Mouse (Mus musculus) hindbrain, embryonic 15.5 days (tissue): ENCODE data around the gene Klhdc2. TPM values are rescaled to one million over a fixed set of nuclear protein-coding genes. Genes with fewer than 3 reads are reported as not detected.
A peak's percentile ranks its signal among the peaks of the same experiment; 100 is the strongest.

ENCODE experiments used
- ATAC-seq: fragments of 200-750 bp; cut with Nextera tagmentation; 2 replicates; pipeline ENCODE4 v1.8.0; 2017; ENCODE audit warnings: low read depth, moderate number of reproducible peaks, moderate TSS enrichment; ENCODE audit not compliant: low FRiP score
- H3K27ac ChIP-seq: fragments of 300-500 bp; sonication (generic); replicated peaks from 2 replicates; pipeline ENCODE4 v1.5.1; 2015; ENCODE audit warnings: mild to moderate bottlenecking, inconsistent platforms
- H3K27me3 ChIP-seq: fragments of 300-500 bp; sonication (generic); 2 replicates; pipeline ENCODE4 v1.6.1; 2015; ENCODE audit warnings: control low read depth, inconsistent platforms
- H3K36me3 ChIP-seq: fragments of 300-500 bp; sonication (generic); 2 replicates; pipeline ENCODE4 v1.6.1; 2015; ENCODE audit warnings: control low read depth, inconsistent platforms
- H3K4me1 ChIP-seq: fragments of 300-500 bp; sonication (generic); replicated peaks from 2 replicates; pipeline ENCODE4 v1.6.1; 2015; ENCODE audit warnings: control low read depth, inconsistent platforms
- H3K4me2 ChIP-seq: fragments of 300-500 bp; sonication (generic); 2 replicates; pipeline ENCODE4 v1.6.1; 2015; ENCODE audit warnings: moderate library complexity, mild to moderate bottlenecking, inconsistent platforms
- H3K4me3 ChIP-seq: fragments of 300-500 bp; sonication (generic); 2 replicates; pipeline ENCODE4 v1.5.1; 2015; ENCODE audit warnings: mild to moderate bottlenecking, inconsistent platforms
- H3K9ac ChIP-seq: fragments of 300-500 bp; sonication (generic); 2 replicates; pipeline ENCODE4 v1.6.1; 2015; ENCODE audit warnings: inconsistent platforms
- H3K9me3 ChIP-seq: fragments of 300-500 bp; sonication (generic); 2 replicates; pipeline ENCODE4 v1.6.1; 2016; ENCODE audit warnings: control low read depth, inconsistent platforms
- WGBS: fragments of 180-500 bp; shearing (Covaris S2); methylation state at CpG from one replicate; pipeline ENCODE4 v1.1.7; 2015; 5-methylcytosine and 5-hydroxymethylcytosine counted together
- polyA plus RNA-seq: library from polyadenylated mRNA; unstranded; fragments of >200 nt; fragmentation: Nextera tagmentation; extraction: Ambion mirVana; gene quantifications from 2 replicates; pipeline ENCODE4 v1.2.1, GENCODE M21; 2015

Klhdc2 gene
- 273 and 278 TPM in 2 replicates for polyA plus RNA-seq

DNA sequence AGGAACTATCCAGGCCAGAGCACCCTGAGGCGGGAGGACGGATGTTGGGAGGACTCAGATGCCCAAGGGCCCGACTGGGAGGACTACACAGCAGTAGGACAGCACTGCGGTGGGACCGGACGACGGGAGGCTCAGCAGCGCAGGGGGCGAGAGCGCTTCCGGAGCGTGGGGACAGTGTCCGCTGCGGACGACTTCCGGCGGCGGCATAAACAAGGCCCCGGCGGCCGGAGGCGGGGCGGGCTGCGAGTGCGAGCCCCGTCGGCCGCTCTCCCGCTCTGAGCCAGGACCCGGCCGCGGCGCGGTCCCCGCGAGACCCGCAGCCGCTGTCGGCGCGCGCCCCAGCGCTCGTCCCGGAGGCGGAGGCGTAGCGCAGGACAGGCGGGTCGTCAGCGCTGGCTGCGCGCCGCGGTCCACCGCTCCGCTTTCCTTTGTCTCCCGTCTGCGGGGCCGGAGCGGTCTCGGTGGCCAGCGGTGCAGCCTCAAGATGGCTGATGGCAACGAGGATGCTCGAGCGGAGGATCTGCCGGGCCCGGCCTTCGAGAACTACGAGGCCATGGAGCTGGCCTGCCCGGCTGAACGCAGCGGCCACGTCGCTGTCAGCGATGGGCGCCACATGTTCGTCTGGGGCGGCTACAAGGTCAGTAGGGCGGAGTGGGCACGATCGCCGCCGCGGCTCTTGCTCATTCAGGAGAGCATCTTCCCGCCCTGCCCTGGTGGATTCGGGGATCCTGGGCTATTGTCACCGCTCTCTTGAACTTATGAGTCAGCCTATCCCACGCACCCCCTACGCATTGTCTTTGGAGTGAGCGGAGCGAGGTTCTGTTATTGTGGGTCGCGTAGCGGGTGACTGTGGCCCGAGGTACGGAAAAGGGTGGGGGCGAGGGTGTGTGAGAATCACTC lies at the start of gene Klhdc2:
Gene Klhdc2, plus strand, starts transcription at position 171 of the 900 bp plus-strand sequence.
- Histone ChIP-seq H3K4me3 (peak within 1 kb of the TSS; percentile 95), H3K27ac (peak within 1 kb of the TSS; percentile 97), H3K36me3 (peaks cover 12% of the 10 kb centered on the region), H3K4me1 (peaks cover 28% of the 10 kb centered on the region), H3K4me2 (peak within 1 kb of the TSS; percentile 75), H3K27me3 (no peaks in the 10 kb centered on the region), H3K9ac (peak within 1 kb of the TSS; percentile 99), H3K9me3 (no peaks in the 10 kb centered on the region)
- WGBS, result under 1% methylated on average over 97 of the region's 98 CpGs
- peak; percentile 96 for ATAC-seq

DNA sequence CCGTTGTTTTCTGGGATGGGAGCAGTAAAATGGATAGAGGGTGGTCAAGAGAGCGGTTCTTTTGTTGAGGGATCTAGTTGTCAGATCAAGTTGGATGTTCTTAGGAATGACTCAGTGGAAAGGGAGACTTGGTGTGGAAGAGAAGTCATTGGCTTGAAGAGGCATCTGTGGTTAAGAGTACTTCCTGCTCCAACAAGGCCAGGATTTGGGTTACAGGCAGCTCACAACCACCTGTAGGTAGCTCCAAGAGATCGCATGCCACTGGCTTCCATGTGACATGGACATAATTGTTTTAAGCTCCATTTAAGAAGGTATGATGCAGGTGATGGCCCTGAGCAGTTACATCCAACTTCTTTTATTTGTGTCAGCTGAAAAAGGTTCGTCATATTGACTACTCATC lies 46.7 kb upstream of the Klhdc2 start:
- Histone ChIP-seq H3K4me3 (no peak overlapping the region), H3K27me3 (no peaks in the 10 kb centered on the region), H3K36me3 (no peaks in the 10 kb centered on the region), H3K9ac (no peak overlapping the region), H3K4me2 (no peak overlapping the region), H3K27ac (no peak overlapping the region), H3K4me1 (no peaks in the 10 kb centered on the region), H3K9me3 (no peaks in the 10 kb centered on the region)
- WGBS, result 93% methylated on average over 4 of the region's 4 CpGs
- no peak for ATAC-seq

DNA sequence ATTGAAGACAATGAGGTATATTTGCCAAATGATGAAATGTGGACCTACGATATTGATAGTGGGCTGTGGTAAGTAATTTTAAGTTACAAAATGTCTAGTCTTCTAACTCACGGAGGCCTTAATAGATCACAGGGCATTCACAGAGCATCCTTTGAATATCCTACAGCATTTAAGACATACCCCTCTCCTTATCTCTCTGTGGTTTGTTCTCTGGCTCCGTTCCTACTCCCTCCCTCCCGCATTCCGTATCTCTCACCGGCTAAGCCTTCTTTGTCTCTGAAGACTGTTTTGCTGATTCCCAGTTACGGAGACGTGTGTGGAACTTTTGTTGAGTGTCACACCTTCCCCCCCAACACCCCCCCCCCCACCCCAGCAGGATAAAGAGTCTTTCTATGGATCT lies 45.7 kb upstream of the Klhdc2 start:
- 82% methylated on average over 8 of the region's 8 CpGs for WGBS
- no peak overlapping the region for H3K9ac ChIP-seq
- no peak overlapping the region for H3K27ac ChIP-seq
- no peaks in the 10 kb centered on the region for H3K27me3 ChIP-seq
- H3K4me3 ChIP-seq, result no peak overlapping the region
- no peaks in the 10 kb centered on the region for H3K4me1 ChIP-seq
- no peak overlapping the region for H3K4me2 ChIP-seq
- H3K36me3 ChIP-seq, result no peaks in the 10 kb centered on the region
- no peak for ATAC-seq
- H3K9me3 ChIP-seq, result no peaks in the 10 kb centered on the region

DNA sequence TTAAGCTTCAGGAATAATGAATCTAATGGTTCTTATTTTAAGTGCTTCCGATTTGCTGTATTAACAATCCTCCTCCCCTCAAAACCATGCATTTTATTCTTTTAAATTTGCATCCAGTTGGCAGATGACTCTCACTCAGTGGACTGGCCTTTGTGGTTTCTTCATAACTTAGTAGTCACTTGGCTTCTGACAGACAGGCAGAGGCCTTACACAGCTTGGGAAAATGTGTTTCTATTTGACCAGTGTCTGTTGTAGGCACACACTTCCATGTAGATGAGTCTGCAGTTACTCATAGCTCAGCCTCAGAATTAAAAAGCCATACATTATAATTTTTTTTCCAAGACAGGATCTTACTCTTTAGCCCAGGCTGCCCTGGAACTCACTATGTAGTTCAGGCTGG lies 42.7 kb upstream of the Klhdc2 start:
- H3K4me1 ChIP-seq, result no peaks in the 10 kb centered on the region
- H3K9me3 ChIP-seq, result no peaks in the 10 kb centered on the region
- H3K4me2 ChIP-seq, result no peak overlapping the region
- no peak overlapping the region for H3K4me3 ChIP-seq
- 100% methylated on average over 1 of the region's 1 CpGs for WGBS
- no peak for ATAC-seq
- no peak overlapping the region for H3K9ac ChIP-seq
- H3K27me3 ChIP-seq, result no peaks in the 10 kb centered on the region
- no peak overlapping the region for H3K27ac ChIP-seq
- H3K36me3 ChIP-seq, result no peaks in the 10 kb centered on the region

DNA sequence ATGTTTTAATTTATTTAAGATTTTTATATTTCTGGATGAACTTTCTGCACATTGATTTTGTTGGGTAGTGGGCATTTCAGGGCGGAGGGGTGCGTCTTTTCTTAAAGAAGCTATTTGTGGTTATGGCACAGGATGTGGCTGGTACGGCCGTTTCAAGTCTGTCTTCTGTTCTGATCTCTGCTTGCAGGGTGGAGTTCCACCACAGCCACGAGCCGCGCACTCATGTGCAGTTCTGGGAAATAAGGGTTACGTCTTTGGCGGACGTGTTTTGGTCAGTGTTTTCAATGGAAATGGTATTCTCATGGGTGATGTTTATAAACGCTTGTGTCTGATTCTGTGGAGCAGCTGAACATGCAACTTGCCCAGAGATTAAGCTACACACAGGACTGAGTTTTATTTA lies 38.6 kb upstream of the Klhdc2 start:
- no peak for ATAC-seq
- H3K36me3 ChIP-seq, result no peaks in the 10 kb centered on the region
- no peaks in the 10 kb centered on the region for H3K4me1 ChIP-seq
- no peaks in the 10 kb centered on the region for H3K27me3 ChIP-seq
- H3K9me3 ChIP-seq, result no peaks in the 10 kb centered on the region
- no peak overlapping the region for H3K4me3 ChIP-seq
- WGBS, result 89% methylated on average over 11 of the region's 11 CpGs
- no peak overlapping the region for H3K9ac ChIP-seq
- H3K4me2 ChIP-seq, result no peak overlapping the region
- no peak overlapping the region for H3K27ac ChIP-seq

DNA sequence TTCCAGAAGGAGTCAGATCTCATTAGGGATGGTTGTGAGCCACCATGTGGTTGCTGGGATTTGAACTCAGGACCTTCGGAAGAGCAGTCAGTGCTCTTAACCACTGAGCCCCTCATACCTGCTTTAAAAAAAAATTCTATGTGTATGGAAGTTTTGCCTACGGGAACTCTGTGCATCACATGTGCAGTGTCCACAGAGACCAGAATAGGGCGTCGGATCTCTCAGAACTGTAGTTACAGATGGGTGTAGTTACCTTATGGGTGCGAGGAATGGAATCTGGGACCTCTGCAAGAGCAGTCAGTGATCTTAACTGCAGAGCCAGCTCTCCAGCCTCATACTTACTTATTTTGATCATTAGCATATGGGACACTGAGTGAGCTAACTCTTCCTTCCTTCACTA lies 34.2 kb upstream of the Klhdc2 start:
- Histone ChIP-seq H3K27ac (no peak overlapping the region), H3K4me2 (no peak overlapping the region), H3K4me1 (no peaks in the 10 kb centered on the region), H3K27me3 (no peaks in the 10 kb centered on the region), H3K4me3 (no peak overlapping the region), H3K9ac (no peak overlapping the region), H3K36me3 (no peaks in the 10 kb centered on the region), H3K9me3 (no peaks in the 10 kb centered on the region)
- no peak for ATAC-seq
- WGBS, result 93% methylated on average over 5 of the region's 5 CpGs

DNA sequence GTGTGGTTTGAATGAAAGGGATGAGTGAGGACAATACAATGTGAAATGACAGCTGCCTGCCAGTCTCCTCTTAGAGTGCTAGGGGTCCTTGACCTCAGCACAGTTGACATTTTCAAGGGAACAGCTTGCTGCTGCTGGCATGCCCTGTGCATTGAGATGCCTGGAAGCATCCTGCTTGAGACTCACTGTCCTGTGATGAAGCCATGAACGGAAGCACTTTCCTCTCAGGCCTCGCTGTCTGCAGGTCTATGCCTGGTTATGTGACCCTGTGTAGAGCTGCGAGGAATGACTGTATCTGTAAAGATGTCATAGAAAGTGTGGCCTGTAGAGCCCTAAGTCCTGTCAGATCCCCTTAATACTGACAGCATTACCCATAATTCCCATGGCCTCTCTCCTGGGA lies 31.4 kb upstream of the Klhdc2 start:
- no peak overlapping the region for H3K9ac ChIP-seq
- no peaks in the 10 kb centered on the region for H3K9me3 ChIP-seq
- no peaks in the 10 kb centered on the region for H3K4me1 ChIP-seq
- no peaks in the 10 kb centered on the region for H3K27me3 ChIP-seq
- H3K4me2 ChIP-seq, result no peak overlapping the region
- WGBS, result 97% methylated on average over 3 of the region's 3 CpGs
- H3K27ac ChIP-seq, result no peak overlapping the region
- no peak for ATAC-seq
- no peak overlapping the region for H3K4me3 ChIP-seq
- no peaks in the 10 kb centered on the region for H3K36me3 ChIP-seq

DNA sequence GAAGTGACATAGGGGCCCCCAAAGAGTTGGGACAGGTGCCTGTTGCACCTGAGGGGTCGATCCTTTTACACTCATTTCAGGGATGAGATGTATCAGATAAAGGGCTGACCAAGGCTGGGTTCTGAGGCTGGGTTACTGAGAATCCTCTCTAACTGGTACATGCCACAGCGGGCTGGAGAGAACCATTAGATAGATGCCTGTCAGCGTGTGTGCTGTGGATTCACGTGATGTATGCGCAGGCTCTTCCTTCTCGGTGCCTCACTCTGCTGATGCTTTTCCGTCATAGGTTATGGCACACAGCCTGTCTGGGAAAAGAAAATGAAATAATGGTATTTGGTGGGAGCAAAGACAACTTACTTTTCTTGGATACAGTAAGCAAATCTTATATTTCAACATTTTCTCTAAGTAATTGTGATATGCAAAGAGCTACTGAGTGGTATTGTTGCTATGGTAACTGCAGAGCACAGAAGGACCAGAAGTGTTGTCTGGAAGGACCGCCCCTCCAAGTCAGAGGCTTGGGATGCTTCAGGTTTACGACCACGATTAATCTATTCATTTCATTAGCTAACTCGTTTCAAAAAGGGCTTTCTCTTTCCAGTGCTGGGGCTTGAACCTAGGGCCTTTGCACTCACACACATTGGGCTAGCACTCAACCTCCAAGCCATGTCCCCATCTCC lies 28.4 kb upstream of the Klhdc2 start:
- no peak for ATAC-seq
- Histone ChIP-seq H3K9me3 (no peaks in the 10 kb centered on the region), H3K4me1 (no peaks in the 10 kb centered on the region), H3K4me2 (no peak overlapping the region), H3K9ac (no peak overlapping the region), H3K27ac (no peak overlapping the region), H3K27me3 (no peaks in the 10 kb centered on the region), H3K4me3 (no peak overlapping the region), H3K36me3 (no peaks in the 10 kb centered on the region)
- 73% methylated on average over 11 of the region's 11 CpGs for WGBS

DNA sequence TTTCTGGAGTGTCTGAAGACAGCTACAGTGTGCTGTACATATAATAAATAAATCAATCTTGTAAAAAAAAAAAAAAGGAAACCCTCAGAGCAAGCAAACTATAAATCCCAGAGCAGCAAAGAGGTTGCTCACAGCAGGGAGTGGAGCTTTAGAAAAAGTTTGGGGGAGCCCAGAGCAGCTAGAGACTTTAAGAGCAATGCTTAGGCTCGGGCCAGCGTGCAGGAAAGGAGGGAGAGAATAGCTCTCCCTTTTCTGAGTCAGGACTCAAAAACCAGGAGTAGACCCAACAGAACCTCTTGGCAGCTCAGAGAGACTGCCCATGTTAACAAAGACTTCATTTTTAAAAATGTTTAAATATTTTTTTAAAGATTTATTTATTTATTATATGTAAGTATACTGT lies 27.5 kb upstream of the Klhdc2 start:
- no peak overlapping the region for H3K9ac ChIP-seq
- H3K4me1 ChIP-seq, result no peaks in the 10 kb centered on the region
- no peaks in the 10 kb centered on the region for H3K36me3 ChIP-seq
- no peak overlapping the region for H3K27ac ChIP-seq
- no peak for ATAC-seq
- 71% methylated on average over 2 of the region's 2 CpGs for WGBS
- H3K9me3 ChIP-seq, result no peaks in the 10 kb centered on the region
- H3K4me2 ChIP-seq, result no peak overlapping the region
- H3K4me3 ChIP-seq, result no peak overlapping the region
- no peaks in the 10 kb centered on the region for H3K27me3 ChIP-seq

DNA sequence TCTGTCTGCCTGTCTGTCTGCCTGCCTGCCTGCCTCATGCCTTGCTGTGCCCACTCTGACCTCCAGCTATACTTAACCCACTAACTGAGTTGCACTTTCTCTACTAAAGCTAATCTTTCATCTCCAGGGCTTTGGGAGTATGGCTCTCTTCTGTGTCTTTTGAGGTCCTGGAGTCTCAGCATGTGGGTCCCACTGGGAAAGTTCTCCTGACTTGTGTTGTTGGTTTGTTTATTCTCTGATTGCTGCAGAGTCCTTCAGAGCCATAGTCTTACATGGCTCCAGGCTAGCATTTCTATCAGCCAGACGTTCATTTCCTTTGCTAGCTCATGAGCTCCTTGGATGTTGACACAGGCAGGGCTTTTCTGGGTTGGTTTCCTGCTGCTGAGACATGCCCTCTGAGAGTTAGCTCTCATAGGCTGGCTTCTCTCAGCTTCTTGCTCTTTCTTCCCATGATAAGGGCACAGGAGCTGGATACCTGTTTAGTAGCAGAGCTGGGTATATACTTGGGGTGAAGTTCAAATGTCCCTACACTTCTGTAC lies 16.5 kb upstream of the Klhdc2 start:
- H3K4me1 ChIP-seq, result no peaks in the 10 kb centered on the region
- no peak overlapping the region for H3K27ac ChIP-seq
- no peak overlapping the region for H3K9ac ChIP-seq
- WGBS, result 48% methylated on average over 1 of the region's 1 CpGs
- no peak for ATAC-seq
- H3K4me2 ChIP-seq, result no peak overlapping the region
- no peaks in the 10 kb centered on the region for H3K36me3 ChIP-seq
- no peak overlapping the region for H3K4me3 ChIP-seq
- H3K9me3 ChIP-seq, result no peaks in the 10 kb centered on the region
- H3K27me3 ChIP-seq, result no peaks in the 10 kb centered on the region

DNA sequence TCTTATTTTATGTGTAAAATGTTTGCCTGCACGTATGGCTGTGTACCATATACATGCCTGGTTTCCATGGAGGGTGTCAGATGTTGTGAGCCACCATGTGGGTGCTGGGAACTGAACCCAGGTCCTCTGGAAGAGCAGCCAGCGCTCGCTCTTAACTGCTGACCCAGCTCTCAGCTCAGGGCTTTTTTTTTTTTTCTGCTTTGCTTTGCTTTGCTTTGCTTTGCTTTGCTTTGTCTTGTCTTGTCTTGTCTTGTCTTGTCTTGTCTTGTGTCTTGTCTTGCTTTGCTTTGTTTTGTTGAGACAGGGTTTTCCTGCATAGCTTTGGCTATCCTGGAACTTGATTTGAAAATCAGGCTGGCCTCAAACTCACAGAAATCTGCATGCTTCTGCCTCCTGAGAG lies 15.6 kb upstream of the Klhdc2 start:
- Histone ChIP-seq H3K4me1 (no peaks in the 10 kb centered on the region), H3K27me3 (no peaks in the 10 kb centered on the region), H3K36me3 (no peaks in the 10 kb centered on the region), H3K9ac (no peak overlapping the region), H3K9me3 (no peaks in the 10 kb centered on the region), H3K27ac (no peak overlapping the region), H3K4me2 (no peak overlapping the region), H3K4me3 (no peak overlapping the region)
- no peak for ATAC-seq
- WGBS, result 95% methylated on average over 3 of the region's 3 CpGs

DNA sequence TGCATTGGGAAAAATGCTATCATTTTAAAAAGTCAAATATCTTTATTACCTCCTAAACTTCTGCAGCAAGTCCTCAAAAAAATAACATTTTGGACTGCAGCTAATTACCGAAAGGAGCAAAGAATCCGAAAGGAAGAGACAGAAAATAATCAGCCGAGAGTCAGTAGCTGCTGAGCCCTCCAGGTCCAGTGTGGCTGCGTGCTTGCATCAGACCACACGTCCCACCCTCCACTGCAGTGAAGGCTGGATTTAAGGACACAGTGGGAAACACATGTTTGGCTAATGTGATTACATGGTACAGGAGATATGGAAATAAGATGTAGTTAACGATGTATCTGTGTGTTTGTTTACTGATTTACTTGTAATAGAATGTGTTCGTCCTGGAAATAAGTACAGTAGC lies 13.3 kb upstream of the Klhdc2 start:
- Histone ChIP-seq H3K9me3 (no peaks in the 10 kb centered on the region), H3K4me2 (no peak overlapping the region), H3K27ac (no peak overlapping the region), H3K9ac (no peak overlapping the region), H3K27me3 (no peaks in the 10 kb centered on the region), H3K4me1 (no peaks in the 10 kb centered on the region), H3K36me3 (no peaks in the 10 kb centered on the region), H3K4me3 (no peak overlapping the region)
- no peak for ATAC-seq
- WGBS, result 85% methylated on average over 7 of the region's 7 CpGs
